Mouse (Mus musculus): Measurements from ENCODE around the gene Lrrc23.

DNA sequence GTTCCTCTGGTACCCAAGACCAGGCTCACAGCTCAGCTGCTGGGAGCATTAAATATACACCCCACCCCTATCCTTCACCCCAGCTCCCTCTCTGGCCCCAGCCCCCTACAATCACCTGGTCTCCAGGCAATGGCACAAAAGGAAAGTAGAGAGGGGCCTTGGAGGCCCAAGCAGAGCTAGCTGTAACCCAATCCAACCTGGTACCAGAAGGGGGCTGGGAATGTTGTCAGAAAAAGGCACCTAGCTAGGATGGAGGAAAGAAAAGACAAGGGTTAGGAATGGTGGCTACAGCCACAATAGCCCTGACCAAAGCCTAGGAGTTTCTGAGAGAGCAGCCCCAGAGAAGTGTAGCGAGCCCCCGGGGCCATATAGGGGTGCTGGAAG lies 20.7 kb downstream of the Lrrc23 start:
- TF ChIP-seq CTCF (IDR thresholded peaks at IDR 0.05; ENCODE audit: low read depth) (no peak), EP300 (IDR thresholded peaks at IDR 0.05; ENCODE audit: low read depth) (no peak)

Data from liver, embryonic 14.5 days (tissue).